Mouse (Mus musculus): Measurements from ENCODE around the gene Zc2hc1b. TPM values are rescaled to one million over a fixed set of nuclear protein-coding genes. Genes with fewer than 3 reads are reported as not detected.

The Zc2hc1b gene
- polyA plus RNA-seq, 1 experiment, result not detected

- no peak for DNase-seq (ENCODE audit: low read depth)
These were observed 5.0 kb downstream of the Zc2hc1b start for GRCm38 (mm10) chr10:13172798-13173221.

- DNase-seq (ENCODE audit: low read depth), result no peak
These were observed 6.4 kb downstream of the Zc2hc1b start for GRCm38 (mm10) chr10:13171461-13171860.

DNA sequence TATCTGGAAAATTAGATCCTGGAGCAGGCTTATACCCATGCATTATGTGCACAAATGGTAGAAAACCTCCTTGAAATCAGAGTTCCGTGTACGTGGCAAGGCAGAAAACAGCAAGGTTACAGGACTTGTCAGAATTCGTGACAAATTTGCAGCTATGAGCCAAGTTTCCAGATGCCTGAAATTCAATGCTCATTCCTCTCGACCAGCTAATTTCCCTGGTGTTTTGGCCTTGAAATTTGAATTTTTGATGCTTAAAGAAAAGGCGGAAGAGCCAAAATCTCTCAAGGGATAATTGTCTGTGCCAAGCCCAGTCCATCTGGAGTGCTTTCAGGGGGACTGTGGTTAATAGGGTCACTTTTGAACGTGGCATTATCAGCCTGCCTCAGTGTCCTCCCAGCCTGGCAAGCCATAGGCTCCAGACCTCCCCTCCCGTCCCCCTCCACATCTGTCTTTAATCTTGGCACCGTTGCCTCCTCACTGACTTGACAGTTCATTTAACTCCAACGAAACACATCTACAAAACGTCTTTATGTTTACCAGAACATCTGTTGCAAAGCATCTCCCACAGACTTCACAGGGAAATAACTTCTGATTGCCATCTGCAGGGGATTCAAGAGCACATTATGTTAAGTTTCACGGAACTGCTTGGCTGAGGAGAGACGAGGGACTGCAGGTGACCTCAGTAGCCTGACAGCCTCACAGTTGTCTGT is 6.9 kb downstream of the Zc2hc1b start:
- no peak for DNase-seq (ENCODE audit: low read depth)

DNA sequence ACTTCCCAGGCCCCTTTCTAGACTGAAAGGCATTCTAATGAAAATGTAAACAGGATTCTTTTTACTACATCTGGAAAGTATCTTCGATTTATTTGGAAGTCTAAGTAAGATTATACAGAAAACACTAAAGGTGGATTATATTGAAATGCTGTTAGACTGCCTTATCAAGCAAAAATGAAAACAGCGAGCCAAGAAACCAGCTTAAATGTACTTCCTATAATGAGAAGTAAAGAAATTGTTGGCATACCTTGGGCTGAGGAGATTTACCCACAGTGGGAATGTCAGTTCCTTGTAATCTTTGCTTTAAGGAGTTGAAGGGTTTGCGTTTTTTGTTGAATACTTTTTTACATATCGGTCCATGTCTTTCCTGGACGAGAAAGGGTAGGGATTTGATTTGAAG is 9.4 kb downstream of the Zc2hc1b start:
- no peak for DNase-seq (ENCODE audit: low read depth)

DNA sequence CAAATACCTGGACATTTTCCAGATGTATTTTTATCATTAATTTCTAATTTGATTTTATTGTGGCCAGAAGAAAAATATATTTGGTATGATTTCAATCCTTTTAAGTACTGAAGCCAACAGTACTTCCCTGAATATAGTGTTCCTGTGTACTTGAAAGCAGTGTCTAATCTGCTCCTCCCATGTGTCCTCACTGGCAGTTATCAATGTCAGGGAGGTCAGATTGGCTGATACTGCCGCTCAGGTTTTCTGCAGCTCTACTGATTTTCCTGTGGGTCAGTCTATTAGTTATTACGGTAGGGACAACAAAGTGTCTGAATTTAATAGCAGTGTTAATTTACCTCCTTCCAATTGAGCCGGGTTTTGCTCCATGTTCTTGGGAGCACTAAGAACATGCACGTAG is 15.8 kb downstream of the Zc2hc1b start:
- no peak for DNase-seq (ENCODE audit: low read depth)

DNA sequence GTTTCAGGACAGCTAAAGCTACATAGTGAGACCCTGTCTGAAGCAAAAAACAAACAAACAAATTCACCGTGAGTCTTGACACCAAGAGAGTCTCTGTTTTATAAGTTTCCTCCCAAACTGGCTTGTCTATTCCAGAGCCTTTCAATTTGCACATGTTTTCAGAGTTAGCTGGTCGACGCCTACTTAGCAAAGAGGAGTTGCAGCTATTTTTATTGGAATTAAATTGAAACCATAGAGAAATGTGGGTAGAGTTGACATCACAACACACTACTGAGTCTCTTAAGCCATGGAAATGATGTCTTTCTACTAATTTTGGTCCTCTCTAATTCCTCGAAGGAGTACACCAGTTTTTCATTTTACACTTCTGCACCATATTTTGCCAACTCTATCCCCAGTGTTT is 16.9 kb downstream of the Zc2hc1b start:
- no peak for DNase-seq (ENCODE audit: low read depth)

DNA sequence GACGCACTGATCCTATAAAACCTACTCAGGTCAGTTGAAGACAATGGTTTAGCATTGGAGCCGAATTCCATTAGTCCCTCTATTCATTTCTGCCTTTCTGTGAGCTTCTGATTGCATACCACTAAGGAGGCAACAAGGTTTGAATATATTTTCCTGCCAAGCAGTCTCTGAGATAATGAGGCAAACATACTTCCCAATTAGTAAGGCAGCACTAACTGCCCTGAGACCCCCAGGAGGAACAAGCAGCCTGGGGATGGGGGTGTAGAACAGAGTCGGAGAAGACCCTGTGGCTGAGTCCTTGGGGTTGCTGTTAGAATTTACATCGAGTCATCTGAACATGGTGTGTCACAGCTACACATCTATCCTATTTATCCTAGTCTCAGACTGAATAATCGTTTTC is 22.4 kb downstream of the Zc2hc1b start:
- no peak for DNase-seq (ENCODE audit: low read depth)

DNA sequence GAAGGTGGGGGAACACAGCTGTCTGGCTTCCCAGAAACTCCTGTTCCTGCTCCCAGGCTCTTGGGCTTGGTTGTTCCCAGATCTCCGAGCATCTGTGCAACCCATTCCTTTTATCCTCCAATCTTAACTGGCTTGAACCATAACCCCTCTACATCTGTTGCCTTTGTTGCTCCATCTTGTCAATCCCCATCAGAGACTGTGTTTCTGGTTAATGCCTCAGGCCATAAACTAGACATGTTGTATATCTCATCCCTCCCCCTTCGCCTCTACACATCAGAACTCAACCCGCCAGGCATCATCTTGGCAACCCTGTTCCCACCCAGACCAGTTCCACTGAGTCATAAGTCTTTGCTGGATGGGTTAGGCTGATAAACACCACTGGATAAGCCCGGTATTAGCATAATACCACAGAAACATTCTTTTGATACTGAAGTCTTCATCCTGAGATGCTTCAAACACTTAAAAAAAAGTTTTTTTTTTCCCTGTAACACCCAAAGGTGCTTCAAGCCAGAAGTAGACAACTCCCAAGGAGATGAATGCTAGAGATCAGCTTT is 24.9 kb downstream of the Zc2hc1b start:
- no peak for DNase-seq (ENCODE audit: low read depth)

GRCm38 (mm10) chr10:13151353-13151752 is 26.5 kb downstream of the Zc2hc1b start:
- no peak for DNase-seq (ENCODE audit: low read depth)

- no peak for DNase-seq (ENCODE audit: low read depth)
These were observed 27.4 kb downstream of the Zc2hc1b start for GRCm38 (mm10) chr10:13150435-13150834.

- DNase-seq (ENCODE audit: low read depth), result no peak
These were observed 37.4 kb downstream of the Zc2hc1b start for GRCm38 (mm10) chr10:13140434-13140833.

DNA sequence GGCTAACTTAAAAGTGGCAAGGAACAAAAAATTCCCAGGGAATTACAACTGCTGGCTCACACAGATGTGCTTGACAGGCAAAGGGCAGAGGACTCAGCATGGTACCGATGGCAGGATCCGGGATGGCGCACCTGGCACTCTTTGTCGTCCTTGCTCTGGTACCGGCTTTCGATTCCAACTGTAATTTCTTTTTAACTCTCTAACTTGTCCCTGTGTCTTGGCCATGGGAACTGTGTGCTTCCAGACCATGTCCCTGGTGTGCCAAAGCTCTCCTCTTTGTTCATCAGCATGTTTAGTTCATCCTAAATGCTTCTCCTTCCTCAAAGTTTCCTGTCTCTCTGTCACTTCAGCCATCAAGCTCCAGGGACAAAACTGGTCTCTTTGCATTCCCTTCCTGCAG is 39.9 kb downstream of the Zc2hc1b start:
- no peak for DNase-seq (ENCODE audit: low read depth)

- no peak for DNase-seq (ENCODE audit: low read depth)
These were observed 42.1 kb downstream of the Zc2hc1b start for GRCm38 (mm10) chr10:13135751-13136150.

- no peak for DNase-seq (ENCODE audit: low read depth)
These were observed 42.5 kb downstream of the Zc2hc1b start for GRCm38 (mm10) chr10:13135276-13135675.

GRCm38 (mm10) chr10:13133850-13134249 is 44.0 kb downstream of the Zc2hc1b start:
- DNase-seq (ENCODE audit: low read depth), result no peak

DNA sequence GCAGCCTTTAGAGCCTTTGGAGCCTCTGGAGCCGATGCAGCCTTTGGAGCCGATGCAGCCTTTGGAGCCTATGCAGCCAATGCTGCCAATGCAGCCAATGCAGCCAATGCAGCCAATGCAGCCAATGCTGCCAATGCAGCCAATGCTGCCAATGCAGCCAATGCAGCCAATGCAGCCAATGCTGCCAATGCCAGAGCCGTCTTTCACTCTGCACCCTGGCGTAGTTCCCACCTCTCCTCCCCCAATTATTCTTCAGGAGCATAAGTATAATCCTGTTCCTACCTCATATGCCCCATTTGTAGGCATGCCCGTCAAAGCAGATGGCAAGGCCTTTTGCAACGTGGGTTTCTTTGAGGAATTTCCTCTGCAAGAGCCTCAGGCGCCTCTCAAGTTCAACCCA is 49.9 kb downstream of the Zc2hc1b start:
- no peak for DNase-seq (ENCODE audit: low read depth)

- DNase-seq (ENCODE audit: low read depth), result no peak
These were observed 50.5 kb downstream of the Zc2hc1b start for GRCm38 (mm10) chr10:13127335-13127734.

- no peak for DNase-seq (ENCODE audit: low read depth)
These were observed 52.0 kb downstream of the Zc2hc1b start for GRCm38 (mm10) chr10:13125811-13126210.

DNA sequence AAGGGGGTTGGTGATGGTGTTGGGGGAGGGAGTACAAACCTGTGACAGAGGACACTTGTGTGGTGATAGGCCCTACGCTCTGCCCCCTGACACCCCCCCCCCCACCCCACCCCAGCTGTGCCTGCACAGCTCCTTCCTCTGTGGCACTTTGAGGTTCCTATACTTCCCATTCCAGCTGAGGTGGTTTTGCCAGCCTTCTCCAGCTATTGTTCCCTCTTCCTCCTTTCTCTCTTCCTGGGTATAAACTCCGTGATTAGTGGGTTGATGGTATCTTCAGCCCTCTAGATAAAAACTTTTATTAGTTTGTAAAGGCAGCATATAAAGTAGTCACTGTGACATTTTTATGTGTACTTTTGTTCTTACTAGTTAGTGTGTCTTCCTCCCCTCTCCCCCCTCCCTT is 58.5 kb downstream of the Zc2hc1b start:
- no peak for DNase-seq (ENCODE audit: low read depth)

DNA sequence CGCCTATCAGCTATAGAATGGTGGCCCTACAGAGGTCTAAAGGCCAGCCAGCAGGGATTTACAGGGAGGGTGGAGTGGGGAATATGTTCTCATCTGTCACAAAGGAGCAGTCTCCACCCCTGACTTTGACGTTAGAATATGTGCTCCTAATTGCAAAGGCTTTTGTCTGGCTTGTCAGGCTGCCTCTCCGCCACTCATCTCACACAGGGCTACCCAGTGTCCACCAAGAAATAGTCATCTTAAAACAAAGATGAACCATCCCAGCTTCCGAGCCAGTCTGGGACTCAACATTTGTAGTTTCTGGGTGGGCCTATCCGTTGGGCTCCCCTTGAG is 59.1 kb downstream of the Zc2hc1b start:
- DNase-seq (ENCODE audit: low read depth), result no peak

DNA sequence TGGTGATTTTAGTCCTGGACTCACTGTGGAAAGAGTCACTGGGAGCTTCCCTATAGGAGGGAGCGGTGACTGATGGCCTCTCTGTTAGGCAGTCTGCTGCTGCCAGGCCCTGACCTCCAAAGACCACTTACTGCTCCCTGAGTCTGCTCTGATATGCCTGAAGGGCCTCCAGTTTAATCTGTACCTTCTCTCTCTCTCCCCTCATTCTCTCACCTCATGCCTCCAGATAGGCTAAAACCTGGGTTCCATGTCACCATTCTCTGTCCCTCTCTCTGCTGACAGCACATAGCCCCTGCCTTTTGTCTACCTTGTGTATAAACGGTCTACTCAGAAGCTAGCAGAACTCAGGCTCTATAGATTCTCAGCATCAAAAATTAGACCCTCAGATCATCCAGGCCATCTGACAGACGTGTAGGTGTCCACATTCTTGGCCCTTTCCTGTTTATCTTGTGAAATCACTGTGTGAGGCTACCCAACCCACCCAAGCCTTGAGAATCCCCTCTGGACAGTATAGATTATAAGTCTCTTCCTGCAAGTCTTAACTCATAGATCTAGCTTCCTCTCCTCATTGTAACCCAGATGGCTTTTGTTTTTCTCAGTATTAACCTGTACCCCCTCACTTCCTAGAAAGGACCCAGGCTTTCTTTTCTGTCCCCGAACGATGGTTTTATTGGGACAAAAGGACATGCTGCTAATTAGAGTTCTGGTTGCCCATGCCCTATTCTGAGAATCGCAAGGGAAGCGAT is 59.6 kb downstream of the Zc2hc1b start:
- no peak for DNase-seq (ENCODE audit: low read depth)

DNA sequence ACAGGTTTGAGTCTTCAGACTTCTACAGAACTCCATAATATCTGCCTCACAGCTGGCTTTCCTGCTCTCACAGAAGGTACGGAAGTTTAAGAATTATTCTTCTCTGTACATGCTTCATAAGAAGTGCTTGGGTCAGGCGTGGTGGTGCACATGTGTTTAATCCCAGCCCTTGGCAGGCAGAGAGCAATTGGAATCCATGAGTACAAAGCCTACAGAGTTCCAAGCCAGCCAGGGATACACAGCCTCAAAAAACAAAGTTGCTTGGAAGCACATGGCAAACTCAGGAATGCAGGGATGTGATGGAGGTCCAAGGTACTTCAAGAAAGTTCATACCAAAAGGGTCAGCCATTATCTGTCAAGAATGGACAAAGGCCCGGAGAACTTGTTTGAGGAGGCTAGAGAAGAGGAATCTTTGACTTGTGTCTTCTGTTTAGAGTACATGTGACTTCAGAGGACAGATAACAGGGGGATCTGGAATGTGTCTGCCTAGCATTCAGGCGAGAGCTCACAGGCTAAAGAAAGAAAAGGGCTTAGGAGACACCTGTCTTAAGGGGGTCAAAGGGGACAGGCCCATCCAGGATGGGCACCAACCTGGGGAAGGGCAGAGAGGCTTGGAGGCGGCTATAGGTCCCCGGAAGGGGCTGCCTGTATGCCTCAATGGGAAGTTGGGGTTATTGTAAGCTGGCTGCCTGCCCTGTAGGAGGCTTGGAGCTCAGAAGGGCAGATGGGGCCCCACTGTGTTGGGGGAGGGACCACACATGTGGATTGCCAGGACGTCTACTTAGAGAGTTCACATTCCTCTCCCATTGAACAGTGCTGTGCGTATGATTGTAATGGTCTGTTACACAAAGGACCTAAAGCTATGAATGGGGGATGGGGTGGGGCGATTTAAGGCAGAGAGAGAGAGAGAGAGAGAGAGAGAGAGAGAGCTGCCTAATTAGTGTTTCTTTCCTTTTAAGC is 60.8 kb downstream of the Zc2hc1b start:
- DNase-seq (ENCODE audit: low read depth), result no peak

All from gonadal fat pad, adult 2 months (tissue).